Mouse (Mus musculus): ENCODE data around the gene Vcpkmt. TPM values are rescaled to one million over a fixed set of nuclear protein-coding genes. Genes with fewer than 3 reads are reported as not detected.
"Not testable (repeated sequence)": the region's sequence is repeated elsewhere in the genome, so short reads cannot be mapped to it uniquely, and the experiment has no call there.

Vcpkmt gene
- polyA plus RNA-seq (2015; fragmentation: Nextera tagmentation; extraction: Ambion mirVana) = 15.7 and 19.2 TPM in 2 replicates

DNA sequence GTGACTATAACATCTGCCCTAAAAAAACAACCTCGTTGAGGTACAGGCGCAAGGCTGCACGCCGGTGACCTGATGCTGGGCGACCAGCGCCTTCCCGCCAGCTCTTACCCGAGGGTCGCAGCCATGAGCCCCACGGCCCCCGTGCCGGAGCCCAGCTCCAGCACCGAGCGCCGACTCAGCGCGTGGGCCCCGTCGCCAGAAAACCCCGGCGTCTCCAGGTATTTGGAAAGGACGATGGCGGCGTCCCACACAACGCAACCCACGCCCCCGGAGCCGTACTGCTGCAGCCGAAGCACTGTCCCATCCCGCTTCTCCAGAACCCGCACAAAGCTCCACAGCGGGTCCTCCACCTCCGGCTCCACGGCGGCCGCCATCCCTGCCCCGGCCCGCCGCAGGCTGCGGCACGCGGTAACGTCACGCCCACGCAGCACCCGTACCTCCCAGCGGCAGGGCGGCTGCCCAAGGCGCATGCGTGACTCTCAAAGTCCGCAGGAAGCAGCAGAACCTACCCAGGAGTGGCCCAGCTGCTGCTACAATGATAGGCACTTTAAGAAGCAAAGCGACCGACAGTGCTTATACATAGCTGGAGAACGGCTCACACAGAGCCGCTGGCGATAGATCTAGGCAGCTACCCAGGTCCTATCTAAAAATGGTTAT is at the start of gene Vcpkmt:
Vcpkmt (minus strand) TSS at position 416 of the 657 bp plus-strand sequence.
- under 1% methylated on average over 56 of the region's 56 CpGs for WGBS
- Histone ChIP-seq H3K9me3 (replicated peaks; ENCODE audit: control insufficient read depth, low read length) (no peaks in the 10 kb centered on the region), H3K36me3 (ENCODE audit: control insufficient read depth, insufficient read depth) (peaks cover 35% of the 10 kb centered on the region), H3K4me3 (ENCODE audit: low read length) (peak within 1 kb of the TSS; percentile 96), H3K4me1 (ENCODE audit: control insufficient read depth, insufficient read depth, low read length) (peaks cover 17% of the 10 kb centered on the region), H3K27ac (ENCODE audit: low read length) (peak within 1 kb of the TSS; percentile 80), H3K9ac (ENCODE audit: low read length) (peak within 1 kb of the TSS; percentile 93), H3K27me3 (ENCODE audit: control insufficient read depth, insufficient read depth, low read length) (no peaks in the 10 kb centered on the region), H3K4me2 (ENCODE audit: low read depth, low read length) (peak within 1 kb of the TSS; percentile 83)
- peak; percentile 95 for ATAC-seq (replicated peaks; ENCODE audit: extremely low read depth, insufficient read depth, low FRiP score)

DNA sequence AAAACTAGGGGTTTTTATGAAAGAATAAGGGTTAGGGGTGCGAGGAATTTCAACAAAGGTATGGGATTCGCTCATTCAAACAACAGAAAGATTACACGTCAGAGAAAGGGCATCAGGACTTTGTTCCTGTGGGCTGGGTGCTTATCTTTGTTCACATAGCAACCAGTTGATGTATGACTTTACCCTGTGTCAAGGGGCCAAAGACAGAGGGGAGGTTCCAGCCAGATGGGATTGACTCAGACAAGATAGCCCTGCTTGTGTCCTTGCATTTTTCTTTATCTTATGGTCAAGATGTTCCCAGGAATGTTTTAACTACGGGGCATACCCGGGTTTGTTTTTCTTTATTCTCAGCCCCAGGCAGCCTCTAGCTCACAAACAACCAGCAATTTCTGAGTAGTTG is 35.8 kb upstream of the Vcpkmt start:
- not testable (repeated sequence) for ATAC-seq (replicated peaks; ENCODE audit: extremely low read depth, insufficient read depth, low FRiP score); H3K9ac ChIP-seq (ENCODE audit: low read length)
- WGBS = 60% methylated on average over 5 of the region's 5 CpGs

DNA sequence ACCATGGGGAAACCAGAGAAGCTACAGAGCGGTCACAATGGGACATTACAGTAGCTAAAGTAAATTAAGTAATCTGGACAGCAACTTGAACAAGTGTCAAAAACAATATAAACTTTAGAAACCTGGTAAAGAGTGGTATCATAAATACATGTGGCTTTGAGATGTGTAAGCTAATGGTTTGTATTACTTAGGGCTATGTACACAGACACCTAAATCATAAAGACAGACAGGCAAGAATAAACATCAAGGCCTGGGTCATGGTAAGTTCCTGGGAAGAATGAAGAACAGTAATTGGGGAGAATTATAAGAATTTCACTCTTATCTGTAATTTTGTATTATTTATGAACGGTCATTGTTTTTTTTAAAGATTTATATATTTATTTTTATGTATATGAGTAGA is 21.5 kb upstream of the Vcpkmt start:
- no peak overlapping the region for H3K4me3 ChIP-seq (ENCODE audit: low read length)
- no peaks in the 10 kb centered on the region for H3K4me1 ChIP-seq (ENCODE audit: control insufficient read depth, insufficient read depth, low read length)
- no peak for ATAC-seq (replicated peaks; ENCODE audit: extremely low read depth, insufficient read depth, low FRiP score)
- H3K27ac ChIP-seq (ENCODE audit: low read length) = no peak overlapping the region
- no peaks in the 10 kb centered on the region for H3K9me3 ChIP-seq (replicated peaks; ENCODE audit: control insufficient read depth, low read length)
- H3K27me3 ChIP-seq (ENCODE audit: control insufficient read depth, insufficient read depth, low read length) = no peaks in the 10 kb centered on the region
- H3K9ac ChIP-seq (ENCODE audit: low read length) = no peak overlapping the region
- WGBS = 95% methylated on average over 2 of the region's 2 CpGs
- H3K36me3 ChIP-seq (ENCODE audit: control insufficient read depth, insufficient read depth) = peaks cover 13% of the 10 kb centered on the region
- H3K4me2 ChIP-seq (ENCODE audit: low read depth, low read length) = no peak overlapping the region

More for the DNA sequence above, 35.8 kb upstream of the Vcpkmt start:
- H3K36me3 ChIP-seq (ENCODE audit: control insufficient read depth, insufficient read depth) = peaks cover 17% of the 10 kb centered on the region
- not testable (repeated sequence) for H3K4me1 ChIP-seq (ENCODE audit: control insufficient read depth, insufficient read depth, low read length); H3K27me3 ChIP-seq (ENCODE audit: control insufficient read depth, insufficient read depth, low read length); H3K4me2 ChIP-seq (ENCODE audit: low read depth, low read length); H3K4me3 ChIP-seq (ENCODE audit: low read length); H3K9me3 ChIP-seq (replicated peaks; ENCODE audit: control insufficient read depth, low read length); H3K27ac ChIP-seq (ENCODE audit: low read length)

DNA sequence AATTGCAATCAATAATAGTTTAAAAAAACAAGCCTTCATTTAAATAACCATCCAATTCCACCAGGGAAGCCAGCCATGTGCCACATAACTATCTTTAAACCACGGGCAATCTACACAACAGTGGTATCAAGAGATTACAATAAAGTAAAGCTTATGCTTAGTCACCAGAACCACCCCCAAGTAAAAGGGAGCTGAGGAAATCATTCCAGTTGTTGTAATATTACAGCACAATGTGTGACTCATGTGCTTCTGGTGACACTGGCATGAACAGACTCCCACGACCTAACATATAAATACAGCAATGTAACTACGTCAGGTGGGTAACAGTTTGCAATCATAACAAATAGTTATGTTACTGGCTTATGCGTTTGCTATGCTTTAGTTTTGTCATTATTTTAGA is 14.6 kb upstream of the Vcpkmt start:
- Histone ChIP-seq H3K9ac (ENCODE audit: low read length) (no peak overlapping the region), H3K4me2 (ENCODE audit: low read depth, low read length) (no peak overlapping the region), H3K4me1 (ENCODE audit: control insufficient read depth, insufficient read depth, low read length) (no peaks in the 10 kb centered on the region), H3K27ac (ENCODE audit: low read length) (no peak overlapping the region), H3K36me3 (ENCODE audit: control insufficient read depth, insufficient read depth) (peaks cover 3% of the 10 kb centered on the region; the same call in 1 of the 2 replicates), H3K4me3 (ENCODE audit: low read length) (no peak overlapping the region), H3K27me3 (ENCODE audit: control insufficient read depth, insufficient read depth, low read length) (no peaks in the 10 kb centered on the region), H3K9me3 (replicated peaks; ENCODE audit: control insufficient read depth, low read length) (no peaks in the 10 kb centered on the region)
- WGBS = 89% methylated on average over 4 of the region's 4 CpGs
- no peak for ATAC-seq (replicated peaks; ENCODE audit: extremely low read depth, insufficient read depth, low FRiP score)

DNA sequence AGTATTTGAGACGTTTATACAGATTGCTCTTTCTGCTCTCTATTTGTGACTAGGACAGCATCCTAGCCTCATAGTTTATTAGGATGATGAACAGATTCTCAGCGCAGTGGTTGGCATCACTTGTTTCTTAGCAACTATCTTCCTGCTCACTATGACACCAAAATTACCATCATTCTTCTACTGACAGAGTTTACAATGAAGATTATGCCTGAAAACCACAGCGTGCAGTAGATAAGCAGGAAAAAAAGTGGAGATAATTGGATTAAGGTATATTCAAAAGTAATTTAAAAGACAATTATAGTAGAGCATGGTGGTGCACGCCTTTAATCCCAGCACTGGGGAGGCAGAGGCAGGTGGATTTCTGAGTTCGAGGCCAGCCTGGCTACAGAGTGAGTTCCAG is 10.3 kb upstream of the Vcpkmt start:
- H3K9ac ChIP-seq (ENCODE audit: low read length) = no peak overlapping the region
- 91% methylated on average over 5 of the region's 5 CpGs for WGBS
- no peak overlapping the region for H3K4me2 ChIP-seq (ENCODE audit: low read depth, low read length)
- no peaks in the 10 kb centered on the region for H3K4me1 ChIP-seq (ENCODE audit: control insufficient read depth, insufficient read depth, low read length)
- ATAC-seq (replicated peaks; ENCODE audit: extremely low read depth, insufficient read depth, low FRiP score) = no peak
- peaks cover 13% of the 10 kb centered on the region for H3K36me3 ChIP-seq (ENCODE audit: control insufficient read depth, insufficient read depth)
- H3K27me3 ChIP-seq (ENCODE audit: control insufficient read depth, insufficient read depth, low read length) = no peaks in the 10 kb centered on the region
- no peaks in the 10 kb centered on the region for H3K9me3 ChIP-seq (replicated peaks; ENCODE audit: control insufficient read depth, low read length)
- no peak overlapping the region for H3K4me3 ChIP-seq (ENCODE audit: low read length)
- H3K27ac ChIP-seq (ENCODE audit: low read length) = no peak overlapping the region

DNA sequence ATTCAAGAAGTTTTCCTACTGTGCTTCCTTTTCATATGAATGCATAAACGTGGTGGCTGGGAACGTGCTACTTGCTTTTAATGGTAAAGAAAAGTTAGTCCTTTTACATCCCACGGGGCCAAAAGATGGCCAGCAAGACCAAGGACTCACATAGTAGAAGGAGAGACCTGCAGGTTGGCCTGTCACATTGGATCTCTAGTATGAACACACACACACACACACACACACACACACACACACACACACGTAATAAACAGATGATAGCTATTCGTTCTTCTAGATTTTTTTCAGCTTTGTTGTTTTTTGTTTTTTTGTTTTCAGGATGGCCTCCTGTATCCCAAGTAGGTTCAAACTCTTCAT is 422 bp upstream of the Vcpkmt start:
- H3K36me3 ChIP-seq (ENCODE audit: control insufficient read depth, insufficient read depth) = peaks cover 31% of the 10 kb centered on the region
- no peaks in the 10 kb centered on the region for H3K9me3 ChIP-seq (replicated peaks; ENCODE audit: control insufficient read depth, low read length)
- WGBS = 43% methylated on average over 5 of the region's 5 CpGs
- peak overlapping the region; percentile 80 for H3K27ac ChIP-seq (ENCODE audit: low read length)
- H3K9ac ChIP-seq (ENCODE audit: low read length) = peak overlapping the region; percentile 93
- peak overlapping the region; percentile 83 for H3K4me2 ChIP-seq (ENCODE audit: low read depth, low read length)
- H3K4me1 ChIP-seq (ENCODE audit: control insufficient read depth, insufficient read depth, low read length) = peaks cover 17% of the 10 kb centered on the region
- H3K27me3 ChIP-seq (ENCODE audit: control insufficient read depth, insufficient read depth, low read length) = no peaks in the 10 kb centered on the region
- ATAC-seq (replicated peaks; ENCODE audit: extremely low read depth, insufficient read depth, low FRiP score) = no peak
- H3K4me3 ChIP-seq (ENCODE audit: low read length) = peak overlapping the region; percentile 96

DNA sequence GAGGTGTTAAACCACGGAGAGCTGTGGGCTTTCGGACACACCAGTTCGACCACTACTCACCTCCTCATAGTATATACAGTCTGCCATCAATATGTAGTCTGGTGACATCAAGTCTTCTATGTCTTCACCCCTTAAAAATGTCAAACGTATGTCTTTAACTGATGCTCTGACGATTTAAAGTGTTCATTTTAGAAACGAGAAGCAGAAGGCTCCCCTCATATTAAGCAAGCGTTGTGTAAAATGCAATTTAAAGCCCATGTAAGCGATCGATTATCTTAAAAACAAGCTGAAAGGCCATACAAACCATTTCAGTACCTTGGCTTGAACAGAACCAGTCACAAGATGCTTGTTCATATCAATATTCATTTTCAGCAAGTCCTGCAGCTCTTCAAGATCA is 614 bp downstream of the Vcpkmt start:
- H3K27me3 ChIP-seq (ENCODE audit: control insufficient read depth, insufficient read depth, low read length) = no peaks in the 10 kb centered on the region
- H3K27ac ChIP-seq (ENCODE audit: low read length) = peak overlapping the region; percentile 80
- H3K36me3 ChIP-seq (ENCODE audit: control insufficient read depth, insufficient read depth) = peaks cover 39% of the 10 kb centered on the region
- H3K4me1 ChIP-seq (ENCODE audit: control insufficient read depth, insufficient read depth, low read length) = peaks cover 17% of the 10 kb centered on the region
- ATAC-seq (replicated peaks; ENCODE audit: extremely low read depth, insufficient read depth, low FRiP score) = no peak
- no peaks in the 10 kb centered on the region for H3K9me3 ChIP-seq (replicated peaks; ENCODE audit: control insufficient read depth, low read length)
- peak overlapping the region; percentile 83 for H3K4me2 ChIP-seq (ENCODE audit: low read depth, low read length)
- H3K4me3 ChIP-seq (ENCODE audit: low read length) = peak overlapping the region; percentile 96
- peak overlapping the region; percentile 93 for H3K9ac ChIP-seq (ENCODE audit: low read length)
- 17% methylated on average over 9 of the region's 9 CpGs for WGBS

DNA sequence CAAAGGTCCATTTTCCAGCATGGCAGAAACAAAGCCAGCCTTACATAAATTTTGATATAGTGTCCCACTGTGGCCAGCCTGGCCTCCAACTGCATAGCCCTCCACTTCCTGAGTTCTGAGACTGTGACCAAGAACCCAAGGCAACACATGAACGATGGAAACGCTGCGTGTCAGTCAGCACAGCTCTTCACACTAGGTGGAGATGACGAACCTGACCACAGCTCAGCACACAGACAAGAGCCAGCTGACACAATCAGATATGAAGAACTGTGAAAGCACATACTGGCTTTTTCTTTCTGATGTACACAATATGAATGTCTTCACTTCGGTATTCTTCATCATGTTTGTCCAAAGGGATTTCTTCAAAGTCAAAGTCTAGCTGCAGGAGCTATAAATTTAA is 3.2 kb downstream of the Vcpkmt start:
- Histone ChIP-seq H3K4me2 (ENCODE audit: low read depth, low read length) (no peak overlapping the region), H3K4me3 (ENCODE audit: low read length) (no peak overlapping the region), H3K9me3 (replicated peaks; ENCODE audit: control insufficient read depth, low read length) (no peaks in the 10 kb centered on the region), H3K9ac (ENCODE audit: low read length) (no peak overlapping the region), H3K27me3 (ENCODE audit: control insufficient read depth, insufficient read depth, low read length) (no peaks in the 10 kb centered on the region), H3K27ac (ENCODE audit: low read length) (no peak overlapping the region), H3K36me3 (ENCODE audit: control insufficient read depth, insufficient read depth) (peaks cover 24% of the 10 kb centered on the region), H3K4me1 (ENCODE audit: control insufficient read depth, insufficient read depth, low read length) (peaks cover 17% of the 10 kb centered on the region)
- WGBS = 59% methylated on average over 5 of the region's 5 CpGs
- no peak for ATAC-seq (replicated peaks; ENCODE audit: extremely low read depth, insufficient read depth, low FRiP score)

DNA sequence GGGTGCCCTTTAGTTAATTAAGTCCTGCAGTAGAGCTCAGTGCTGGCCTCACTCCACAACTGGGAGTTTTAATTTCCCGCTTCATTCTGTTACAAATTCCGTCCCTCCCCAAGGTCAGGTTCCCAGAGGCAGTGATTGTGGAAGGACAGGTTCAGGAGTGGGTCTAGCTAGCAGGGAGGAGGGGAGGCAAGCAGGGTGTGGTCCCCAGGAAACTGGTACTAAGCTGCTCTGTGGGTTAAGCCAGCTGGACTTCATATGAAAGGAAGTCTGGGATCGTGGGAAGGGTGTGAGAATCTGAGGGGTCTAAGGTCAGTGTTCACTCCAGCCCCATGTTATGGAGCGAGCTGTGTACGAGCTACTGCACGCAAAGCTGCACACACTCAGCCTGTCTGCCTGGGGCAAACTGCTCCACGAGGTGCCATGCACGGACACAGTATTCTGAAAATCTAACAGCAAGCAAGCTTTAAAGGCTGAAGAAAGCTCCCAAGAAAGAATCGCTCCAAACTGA is 6.7 kb downstream of the Vcpkmt start:
- Histone ChIP-seq H3K4me1 (ENCODE audit: control insufficient read depth, insufficient read depth, low read length) (peaks cover 6% of the 10 kb centered on the region), H3K4me2 (ENCODE audit: low read depth, low read length) (no peak overlapping the region), H3K4me3 (ENCODE audit: low read length) (no peak overlapping the region), H3K9me3 (replicated peaks; ENCODE audit: control insufficient read depth, low read length) (no peaks in the 10 kb centered on the region), H3K27me3 (ENCODE audit: control insufficient read depth, insufficient read depth, low read length) (no peaks in the 10 kb centered on the region), H3K27ac (ENCODE audit: low read length) (no peak overlapping the region), H3K36me3 (ENCODE audit: control insufficient read depth, insufficient read depth) (peaks cover 22% of the 10 kb centered on the region), H3K9ac (ENCODE audit: low read length) (no peak overlapping the region)
- ATAC-seq (replicated peaks; ENCODE audit: extremely low read depth, insufficient read depth, low FRiP score) = no peak
- 80% methylated on average over 9 of the region's 9 CpGs for WGBS
